Mouse (Mus musculus): ENCODE data around the gene Oog2.
"Not testable (repeated sequence)": the region's sequence is repeated elsewhere in the genome, so short reads cannot be mapped to it uniquely, and the experiment has no call there.

GRCm38 (mm10) chr4:144213218-144213617 is 22.7 kb downstream of the Oog2 start, which contains the start of gene C87977:
- not testable (repeated sequence) for TF ChIP-seq CTCF (IDR thresholded peaks at IDR 0.05; ENCODE audit: low read depth); EP300 (optimal IDR thresholded peaks at IDR 0.05)

All from stomach, postnatal 0 days (tissue).